Mouse (Mus musculus) limb, embryonic 15.5 days (tissue): ENCODE results near the gene Nipa2. TPM values are rescaled to one million over a fixed set of nuclear protein-coding genes. Genes with fewer than 3 reads are reported as not detected.

Experiments used
- ATAC-seq: fragments of 200-750 bp; cut with Nextera tagmentation; 2 replicates; pipeline ENCODE4 v1.8.0; 2017; ENCODE audit warnings: low read depth, moderate TSS enrichment; ENCODE audit not compliant: insufficient number of reproducible peaks, low FRiP score, low TSS enrichment
- H3K27ac ChIP-seq: fragments of 300-500 bp; sonication (generic); 2 replicates; pipeline ENCODE4 v1.5.1; 2015; ENCODE audit warnings: moderate library complexity, mild to moderate bottlenecking, inconsistent platforms
- H3K27me3 ChIP-seq: fragments of 300-500 bp; sonication (generic); 2 replicates; pipeline ENCODE4 v1.6.1; 2015; ENCODE audit warnings: inconsistent platforms
- H3K36me3 ChIP-seq: fragments of 300-500 bp; sonication (generic); 2 replicates; pipeline ENCODE4 v1.6.1; 2015; ENCODE audit warnings: inconsistent platforms
- H3K4me1 ChIP-seq: fragments of 300-500 bp; sonication (generic); 2 replicates; pipeline ENCODE4 v1.6.1; 2015; ENCODE audit warnings: inconsistent platforms
- H3K4me2 ChIP-seq: fragments of 300-500 bp; sonication (generic); 2 replicates; pipeline ENCODE4 v1.6.1; 2015; ENCODE audit warnings: mild to moderate bottlenecking, inconsistent platforms
- H3K4me3 ChIP-seq: fragments of 300-500 bp; sonication (generic); 2 replicates; pipeline ENCODE4 v1.5.1; 2015; ENCODE audit warnings: mild to moderate bottlenecking, inconsistent platforms
- H3K9ac ChIP-seq: fragments of 300-500 bp; sonication (generic); 2 replicates; pipeline ENCODE4 v1.6.1; 2015; ENCODE audit warnings: inconsistent platforms
- H3K9me3 ChIP-seq: fragments of 300-500 bp; sonication (generic); 2 replicates; pipeline ENCODE4 v1.6.1; 2016; ENCODE audit warnings: inconsistent platforms
- WGBS: fragments of 180-500 bp; shearing (Covaris S2); methylation state at CpG from one replicate; pipeline ENCODE4 v1.1.7; 2015; 5-methylcytosine and 5-hydroxymethylcytosine counted together
- polyA plus RNA-seq: library from polyadenylated mRNA; unstranded; fragments of >200 nt; fragmentation: Nextera tagmentation; extraction: Ambion mirVana; gene quantifications from 2 replicates; pipeline ENCODE4 v1.2.1, GENCODE M21; 2015

Gene Nipa2
- polyA plus RNA-seq, 1 experiment from 2014 or later = 38.2 TPM

DNA sequence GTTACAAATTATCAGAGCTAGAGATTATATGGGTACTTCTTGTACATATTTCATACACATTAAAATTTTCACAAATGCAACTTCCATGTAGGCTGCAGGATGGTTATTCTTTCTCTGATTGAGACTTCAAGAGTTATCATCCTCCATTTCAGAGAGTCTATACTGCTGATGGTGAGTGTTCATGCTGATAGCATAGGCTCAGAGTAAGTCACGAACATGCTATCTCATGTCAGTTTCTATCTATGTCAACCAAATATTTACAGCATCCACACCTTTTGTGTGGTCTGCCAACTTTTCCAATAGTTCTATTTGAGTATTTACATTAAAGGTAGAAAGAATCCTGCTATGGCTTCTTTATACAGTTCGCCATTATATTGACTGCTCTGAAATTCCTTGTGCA is 19.2 kb upstream of the Nipa2 start:
- H3K27me3 ChIP-seq = no peaks in the 10 kb centered on the region
- ATAC-seq = no peak
- 95% methylated on average over 2 of the region's 2 CpGs for WGBS

DNA sequence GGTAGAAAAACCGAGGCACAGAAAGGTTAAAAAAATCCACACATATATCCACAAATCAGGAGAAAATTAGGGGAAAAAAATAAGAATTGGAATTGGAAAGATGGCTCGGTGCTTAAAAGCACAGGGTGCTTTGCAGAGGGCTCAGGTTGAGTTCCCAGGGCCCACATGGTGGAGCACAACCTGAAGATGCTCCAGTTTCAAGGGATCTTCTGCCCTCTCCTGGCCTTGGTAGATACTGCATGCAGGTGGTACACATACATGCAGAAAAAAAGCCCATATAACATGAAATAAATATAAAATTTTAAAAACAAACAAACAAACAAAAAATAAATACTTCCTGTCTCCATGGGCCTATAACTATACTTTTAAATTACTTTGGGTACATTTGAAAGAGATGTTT is 12.2 kb upstream of the Nipa2 start:
- Histone ChIP-seq H3K27ac (no peak overlapping the region), H3K36me3 (peaks cover 7% of the 10 kb centered on the region), H3K4me3 (no peak overlapping the region), H3K9ac (no peak overlapping the region), H3K9me3 (no peaks in the 10 kb centered on the region), H3K27me3 (no peaks in the 10 kb centered on the region), H3K4me2 (no peak overlapping the region), H3K4me1 (no peaks in the 10 kb centered on the region)
- WGBS = 93% methylated on average over 2 of the region's 2 CpGs
- no peak for ATAC-seq

More for the DNA sequence above, 19.2 kb upstream of the Nipa2 start:
- H3K27ac ChIP-seq = no peak overlapping the region
- no peaks in the 10 kb centered on the region for H3K9me3 ChIP-seq
- H3K36me3 ChIP-seq = peaks cover 17% of the 10 kb centered on the region
- no peak overlapping the region for H3K4me3 ChIP-seq
- no peak overlapping the region for H3K4me2 ChIP-seq
- no peak overlapping the region for H3K9ac ChIP-seq
- H3K4me1 ChIP-seq = no peaks in the 10 kb centered on the region

- Histone ChIP-seq H3K9ac (no peak overlapping the region), H3K4me1 (peaks cover 7% of the 10 kb centered on the region; the same call in 1 of the 2 replicates), H3K36me3 (no peaks in the 10 kb centered on the region), H3K27me3 (no peaks in the 10 kb centered on the region), H3K4me3 (no peak overlapping the region), H3K4me2 (no peak overlapping the region), H3K9me3 (no peaks in the 10 kb centered on the region), H3K27ac (no peak overlapping the region)
- ATAC-seq = no peak
- WGBS = 80% methylated on average over 1 of the region's 1 CpGs
Observed at GRCm38 (mm10) chr7:55969415-55969814, 7.1 kb upstream of the Nipa2 start.

- Histone ChIP-seq H3K9me3 (no peaks in the 10 kb centered on the region), H3K4me3 (peak overlapping the region; percentile 30), H3K36me3 (no peaks in the 10 kb centered on the region), H3K4me1 (peaks cover 7% of the 10 kb centered on the region; the same call in 1 of the 2 replicates), H3K9ac (no peak overlapping the region), H3K4me2 (peak overlapping the region; percentile 39), H3K27me3 (no peaks in the 10 kb centered on the region), H3K27ac (peak overlapping the region; percentile 38; the same call in 1 of the 2 replicates)
- ATAC-seq = no peak
- 26% methylated on average over 16 of the region's 16 CpGs for WGBS
Observed at GRCm38 (mm10) chr7:55968258-55968901, 6.1 kb upstream of the Nipa2 start.

DNA sequence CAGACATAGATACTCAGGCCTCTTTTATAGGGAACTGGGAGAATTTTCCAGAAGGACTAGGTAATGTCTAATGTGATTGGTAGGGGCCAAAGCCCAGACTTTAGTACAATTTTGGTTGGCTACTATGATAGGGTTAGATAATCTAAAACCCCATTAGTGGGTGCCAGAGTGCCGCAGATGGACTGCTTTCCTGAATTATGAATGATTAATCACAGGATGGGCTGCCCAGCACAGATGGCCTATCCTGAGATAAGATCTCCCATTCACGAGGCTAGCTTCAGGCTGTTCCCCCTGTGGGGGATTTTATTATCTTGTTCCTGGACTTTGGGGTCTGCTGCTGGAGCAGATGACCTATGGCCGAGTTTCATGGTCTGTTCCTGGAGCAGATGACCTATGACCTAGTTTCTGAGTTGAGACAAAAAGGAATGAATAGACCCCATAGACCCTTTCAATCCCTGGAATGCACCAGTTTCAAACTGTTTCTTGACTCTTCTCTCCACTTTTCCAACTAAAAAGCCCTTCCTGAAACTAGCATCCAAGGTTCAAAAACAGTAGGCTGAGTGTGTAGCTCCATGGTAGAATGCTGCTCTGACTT is 4.7 kb upstream of the Nipa2 start:
- H3K27ac ChIP-seq = no peak overlapping the region
- H3K27me3 ChIP-seq = no peaks in the 10 kb centered on the region
- ATAC-seq = no peak
- peaks cover 7% of the 10 kb centered on the region; the same call in 1 of the 2 replicates for H3K4me1 ChIP-seq
- no peak overlapping the region for H3K4me2 ChIP-seq
- H3K9ac ChIP-seq = no peak overlapping the region
- H3K9me3 ChIP-seq = no peaks in the 10 kb centered on the region
- 36% methylated on average over 3 of the region's 3 CpGs for WGBS
- no peaks in the 10 kb centered on the region for H3K36me3 ChIP-seq
- H3K4me3 ChIP-seq = no peak overlapping the region

GRCm38 (mm10) chr7:55960506-55960905 is 1.8 kb downstream of the Nipa2 start:
- Histone ChIP-seq H3K27me3 (no peaks in the 10 kb centered on the region), H3K4me1 (peaks cover 6% of the 10 kb centered on the region), H3K36me3 (no peaks in the 10 kb centered on the region; the same call in 1 of the 2 replicates), H3K9me3 (no peaks in the 10 kb centered on the region), H3K27ac (no peak overlapping the region), H3K4me2 (no peak overlapping the region), H3K4me3 (no peak overlapping the region), H3K9ac (no peak overlapping the region)
- WGBS = 89% methylated on average over 1 of the region's 1 CpGs
- no peak for ATAC-seq

DNA sequence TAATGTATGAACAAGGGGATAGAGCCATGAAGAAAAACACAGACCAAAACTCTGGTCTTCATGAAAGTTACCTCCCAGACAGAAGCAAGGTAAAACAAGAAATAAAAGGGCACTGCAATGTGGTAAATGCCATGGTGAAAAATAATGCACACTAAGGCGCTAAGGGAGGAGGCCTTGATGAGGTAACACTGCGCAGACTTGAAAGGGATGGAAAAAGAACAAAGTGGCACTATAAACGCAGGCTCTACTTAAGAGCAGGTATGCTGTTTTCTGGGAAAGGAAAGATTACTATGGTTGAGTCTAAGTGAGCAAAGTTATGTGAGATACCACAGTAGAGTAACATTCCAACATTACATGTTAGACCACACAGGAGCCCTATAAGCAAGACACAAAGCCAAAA is 2.5 kb downstream of the Nipa2 start:
- H3K27me3 ChIP-seq = no peaks in the 10 kb centered on the region
- no peaks in the 10 kb centered on the region for H3K9me3 ChIP-seq
- no peak overlapping the region for H3K4me2 ChIP-seq
- H3K9ac ChIP-seq = no peak overlapping the region
- H3K36me3 ChIP-seq = no peaks in the 10 kb centered on the region; the same call in 1 of the 2 replicates
- H3K4me1 ChIP-seq = peaks cover 6% of the 10 kb centered on the region
- no peak overlapping the region for H3K4me3 ChIP-seq
- no peak for ATAC-seq
- WGBS = 94% methylated on average over 3 of the region's 3 CpGs
- H3K27ac ChIP-seq = no peak overlapping the region

GRCm38 (mm10) chr7:55957916-55958315 is 4.4 kb downstream of the Nipa2 start:
- Histone ChIP-seq H3K27ac (no peak overlapping the region), H3K9me3 (no peaks in the 10 kb centered on the region), H3K4me2 (no peak overlapping the region), H3K4me1 (peaks cover 6% of the 10 kb centered on the region), H3K4me3 (no peak overlapping the region), H3K36me3 (peaks cover 9% of the 10 kb centered on the region), H3K27me3 (no peaks in the 10 kb centered on the region), H3K9ac (no peak overlapping the region)
- WGBS = 91% methylated on average over 4 of the region's 4 CpGs
- no peak for ATAC-seq

DNA sequence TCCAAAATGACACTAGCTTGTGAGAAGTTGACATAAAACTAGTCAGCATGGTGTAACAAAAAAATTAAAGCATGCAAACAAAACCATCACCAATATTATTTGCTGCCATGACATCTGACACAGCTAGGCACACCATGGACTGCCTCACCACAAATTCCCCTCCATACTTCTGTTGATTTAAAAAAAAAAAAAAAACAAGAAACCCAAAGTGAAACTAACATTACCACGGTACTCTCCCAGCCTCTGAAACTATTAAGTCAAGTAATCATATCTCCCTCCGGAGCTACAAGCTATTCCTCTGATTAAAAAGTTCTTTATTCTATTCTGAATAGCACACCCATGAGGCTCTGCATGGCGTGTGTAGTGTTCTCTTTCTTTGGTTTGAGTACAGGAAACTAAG is 5.1 kb downstream of the Nipa2 start:
- WGBS = 88% methylated on average over 3 of the region's 3 CpGs
- Histone ChIP-seq H3K4me3 (no peak overlapping the region), H3K4me2 (no peak overlapping the region), H3K9me3 (no peaks in the 10 kb centered on the region), H3K36me3 (peaks cover 9% of the 10 kb centered on the region), H3K9ac (no peak overlapping the region), H3K27me3 (no peaks in the 10 kb centered on the region), H3K4me1 (peaks cover 6% of the 10 kb centered on the region), H3K27ac (no peak overlapping the region)
- ATAC-seq = no peak

DNA sequence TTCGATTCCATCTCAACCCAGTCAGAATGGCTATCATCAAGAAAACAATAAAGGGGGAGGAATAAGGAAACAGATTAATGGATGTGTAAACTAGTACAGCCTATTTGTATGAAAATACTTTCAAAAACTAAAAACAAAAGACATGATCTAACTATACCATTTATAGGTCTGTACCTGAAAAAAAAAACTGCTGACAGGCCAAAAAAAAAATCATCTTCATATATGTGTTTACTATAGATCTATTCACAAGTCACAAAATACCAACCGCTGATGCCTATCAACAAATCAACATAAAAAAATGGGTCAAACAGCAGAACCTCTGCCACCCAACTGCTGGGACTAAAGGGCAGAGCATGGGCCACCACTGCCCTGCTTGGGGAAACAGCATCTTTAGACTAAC is 6.2 kb downstream of the Nipa2 start:
- H3K9me3 ChIP-seq = no peaks in the 10 kb centered on the region
- peaks cover 5% of the 10 kb centered on the region for H3K4me1 ChIP-seq
- no peaks in the 10 kb centered on the region for H3K27me3 ChIP-seq
- H3K36me3 ChIP-seq = peaks cover 9% of the 10 kb centered on the region
- H3K9ac ChIP-seq = no peak overlapping the region
- ATAC-seq = no peak
- H3K27ac ChIP-seq = no peak overlapping the region
- no peak overlapping the region for H3K4me3 ChIP-seq
- 91% methylated on average over 2 of the region's 2 CpGs for WGBS
- no peak overlapping the region for H3K4me2 ChIP-seq

DNA sequence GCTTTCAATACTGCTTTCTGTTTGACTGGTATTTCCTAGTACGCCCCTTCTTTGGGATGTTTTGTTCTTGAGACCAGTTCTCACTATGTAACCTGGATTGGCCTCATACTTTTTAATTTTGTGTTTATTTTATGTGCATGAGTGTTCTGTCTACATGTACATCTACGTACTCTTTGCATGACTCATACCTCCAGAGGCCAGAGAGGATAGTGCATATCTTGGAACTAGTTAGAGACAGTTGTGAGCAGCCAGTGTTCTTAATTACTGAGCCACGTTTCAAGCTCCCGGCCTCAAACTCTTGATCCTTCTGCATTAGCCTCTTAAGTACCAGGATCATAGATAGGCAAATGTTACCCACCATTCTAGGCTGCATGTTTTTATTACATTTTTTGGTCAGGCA is 23.9 kb downstream of the Nipa2 start:
- no peak for ATAC-seq
- H3K9ac ChIP-seq = no peak overlapping the region
- no peaks in the 10 kb centered on the region for H3K27me3 ChIP-seq
- no peaks in the 10 kb centered on the region for H3K9me3 ChIP-seq
- no peak overlapping the region for H3K27ac ChIP-seq
- no peak overlapping the region for H3K4me2 ChIP-seq
- peaks cover 8% of the 10 kb centered on the region; the same call in 1 of the 2 replicates for H3K36me3 ChIP-seq
- WGBS = 85% methylated on average over 4 of the region's 4 CpGs
- H3K4me3 ChIP-seq = no peak overlapping the region
- H3K4me1 ChIP-seq = no peaks in the 10 kb centered on the region

GRCm38 (mm10) chr7:55935025-55935424 is 27.3 kb downstream of the Nipa2 start:
- H3K36me3 ChIP-seq = peaks cover 24% of the 10 kb centered on the region
- no peaks in the 10 kb centered on the region for H3K4me1 ChIP-seq
- no peaks in the 10 kb centered on the region for H3K9me3 ChIP-seq
- H3K4me3 ChIP-seq = no peak overlapping the region
- no peak for ATAC-seq
- no peaks in the 10 kb centered on the region for H3K27me3 ChIP-seq
- no peak overlapping the region for H3K27ac ChIP-seq
- no peak overlapping the region for H3K9ac ChIP-seq
- WGBS = 95% methylated on average over 2 of the region's 2 CpGs
- H3K4me2 ChIP-seq = no peak overlapping the region
